Mouse (Mus musculus): ENCODE results near the gene Dach1. TPM values are rescaled to one million over a fixed set of nuclear protein-coding genes. Genes with fewer than 3 reads are reported as not detected.

Gene Dach1
- polyA plus RNA-seq, 1 experiment: 3.0 TPM

GRCm38 (mm10) chr14:98084720-98085119, 84.8 kb downstream of the Dach1 start:
- no peaks in the 10 kb centered on the region for H3K4me1 ChIP-seq (ENCODE audit: control insufficient read depth, insufficient read depth, low read length)
- no peak overlapping the region for H3K27ac ChIP-seq (ENCODE audit: insufficient read depth, low read length)
- H3K4me3 ChIP-seq (ENCODE audit: insufficient read depth, low read length): no peak overlapping the region
- no peak for TF ChIP-seq CTCF (IDR thresholded peaks at IDR 0.05; ENCODE audit: extremely low read depth, insufficient read depth, low read length)
- TF ChIP-seq POLR2A (IDR thresholded peaks at IDR 0.05; ENCODE audit: extremely low read depth, insufficient read depth, low read length): no peak

DNA sequence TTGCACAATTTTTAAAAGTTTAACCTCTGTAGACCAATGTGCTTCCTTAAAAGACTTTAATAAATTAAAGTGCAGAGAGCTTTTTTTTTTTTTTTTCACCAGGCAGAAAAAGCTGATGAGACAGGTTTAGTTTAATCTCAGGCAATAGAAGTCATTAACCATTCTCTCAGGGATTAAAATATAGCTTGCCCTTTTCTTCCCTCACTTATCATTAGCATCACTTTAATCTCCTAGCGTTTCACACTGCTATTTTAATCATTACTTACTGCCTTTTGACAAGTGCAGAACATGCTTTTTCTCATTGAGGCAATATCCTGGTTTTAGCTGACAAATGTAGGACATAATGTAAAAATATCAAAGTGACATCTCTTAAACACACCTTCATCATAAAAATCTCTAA, 86.1 kb downstream of the Dach1 start:
- no peaks in the 10 kb centered on the region for H3K4me1 ChIP-seq (ENCODE audit: control insufficient read depth, insufficient read depth, low read length)
- no peak overlapping the region for H3K27ac ChIP-seq (ENCODE audit: insufficient read depth, low read length)
- H3K4me3 ChIP-seq (ENCODE audit: insufficient read depth, low read length): no peak overlapping the region
- no peak for TF ChIP-seq POLR2A (IDR thresholded peaks at IDR 0.05; ENCODE audit: extremely low read depth, insufficient read depth, low read length)
- no peak for TF ChIP-seq CTCF (IDR thresholded peaks at IDR 0.05; ENCODE audit: extremely low read depth, insufficient read depth, low read length)

GRCm38 (mm10) chr14:98080014-98080413, 89.6 kb downstream of the Dach1 start:
- Histone ChIP-seq H3K4me1 (ENCODE audit: control insufficient read depth, insufficient read depth, low read length) (no peaks in the 10 kb centered on the region), H3K27ac (ENCODE audit: insufficient read depth, low read length) (no peak overlapping the region), H3K4me3 (ENCODE audit: insufficient read depth, low read length) (no peak overlapping the region)
- TF ChIP-seq CTCF (IDR thresholded peaks at IDR 0.05; ENCODE audit: extremely low read depth, insufficient read depth, low read length): no peak
- TF ChIP-seq POLR2A (IDR thresholded peaks at IDR 0.05; ENCODE audit: extremely low read depth, insufficient read depth, low read length): no peak

DNA sequence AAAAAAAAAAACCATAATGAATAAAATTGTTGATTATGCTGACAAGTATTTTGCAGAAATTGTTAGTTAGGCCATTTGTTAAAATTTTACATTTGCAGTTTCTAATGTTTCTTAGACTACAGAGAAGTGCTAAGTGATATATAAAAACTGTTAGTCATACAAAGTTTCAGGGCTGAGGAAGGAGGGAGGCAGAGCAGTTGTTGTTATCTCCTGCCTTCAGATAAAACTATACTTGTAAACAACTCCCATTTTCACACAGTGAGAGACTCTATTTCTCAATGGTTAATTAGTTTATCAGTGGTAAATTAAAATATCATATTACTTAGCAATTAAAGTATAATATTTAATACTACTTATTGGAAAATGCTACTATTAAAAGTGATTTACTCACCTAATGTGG, 91.6 kb downstream of the Dach1 start:
- H3K27ac ChIP-seq (ENCODE audit: insufficient read depth, low read length): no peak overlapping the region
- H3K4me1 ChIP-seq (ENCODE audit: control insufficient read depth, insufficient read depth, low read length): no peaks in the 10 kb centered on the region
- H3K4me3 ChIP-seq (ENCODE audit: insufficient read depth, low read length): no peak overlapping the region
- no peak for TF ChIP-seq POLR2A (IDR thresholded peaks at IDR 0.05; ENCODE audit: extremely low read depth, insufficient read depth, low read length)
- TF ChIP-seq CTCF (IDR thresholded peaks at IDR 0.05; ENCODE audit: extremely low read depth, insufficient read depth, low read length): no peak

- no peak overlapping the region for H3K27ac ChIP-seq (ENCODE audit: insufficient read depth, low read length)
- no peak overlapping the region for H3K4me3 ChIP-seq (ENCODE audit: insufficient read depth, low read length)
- TF ChIP-seq CTCF (IDR thresholded peaks at IDR 0.05; ENCODE audit: extremely low read depth, insufficient read depth, low read length): no peak
- no peak for TF ChIP-seq POLR2A (IDR thresholded peaks at IDR 0.05; ENCODE audit: extremely low read depth, insufficient read depth, low read length)
- no peaks in the 10 kb centered on the region for H3K4me1 ChIP-seq (ENCODE audit: control insufficient read depth, insufficient read depth, low read length)
Measured at GRCm38 (mm10) chr14:98073421-98074080, 96.0 kb downstream of the Dach1 start.

DNA sequence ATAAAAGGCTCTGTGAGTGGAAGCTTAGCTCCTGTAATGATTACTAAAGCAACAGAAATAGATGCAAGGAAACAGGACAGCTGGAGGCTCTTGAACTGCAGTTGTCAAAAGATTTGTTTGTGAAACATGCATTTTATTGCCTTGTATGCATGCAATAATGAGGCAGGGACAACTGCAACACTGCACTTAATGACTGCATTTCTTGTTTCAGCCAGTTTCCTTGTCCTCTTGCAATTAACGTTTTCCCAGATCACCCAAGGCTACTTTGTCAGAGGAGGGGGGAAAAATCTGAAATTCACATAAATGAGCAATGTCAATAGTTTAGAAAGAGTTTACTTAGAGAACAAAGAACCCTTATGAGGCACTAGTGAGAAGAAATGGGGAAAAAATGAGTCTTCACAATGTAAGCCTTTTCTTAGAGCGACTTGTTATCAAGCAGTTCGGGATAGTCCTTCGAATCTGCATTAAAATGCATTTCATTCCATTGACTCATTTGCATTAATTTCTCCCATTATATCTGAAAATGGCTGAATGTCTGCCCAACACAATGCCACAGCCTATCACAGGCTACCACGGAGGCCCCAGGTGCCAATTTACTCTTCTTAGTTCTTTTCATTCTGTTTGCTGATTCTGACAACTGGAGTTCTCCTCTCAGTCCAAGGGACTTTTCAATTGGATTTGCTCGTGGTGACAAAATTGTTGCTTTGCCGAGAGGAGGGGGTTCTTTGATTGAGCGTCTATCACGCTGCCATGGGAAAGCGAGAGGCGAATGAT, 96.7 kb downstream of the Dach1 start:
- H3K27ac ChIP-seq (ENCODE audit: insufficient read depth, low read length): no peak overlapping the region
- no peaks in the 10 kb centered on the region for H3K4me1 ChIP-seq (ENCODE audit: control insufficient read depth, insufficient read depth, low read length)
- no peak overlapping the region for H3K4me3 ChIP-seq (ENCODE audit: insufficient read depth, low read length)
- TF ChIP-seq CTCF (IDR thresholded peaks at IDR 0.05; ENCODE audit: extremely low read depth, insufficient read depth, low read length) (no peak), POLR2A (IDR thresholded peaks at IDR 0.05; ENCODE audit: extremely low read depth, insufficient read depth, low read length) (no peak)

- H3K4me1 ChIP-seq (ENCODE audit: control insufficient read depth, insufficient read depth, low read length): no peaks in the 10 kb centered on the region
- TF ChIP-seq CTCF (IDR thresholded peaks at IDR 0.05; ENCODE audit: extremely low read depth, insufficient read depth, low read length) (no peak), POLR2A (IDR thresholded peaks at IDR 0.05; ENCODE audit: extremely low read depth, insufficient read depth, low read length) (no peak)
- H3K27ac ChIP-seq (ENCODE audit: insufficient read depth, low read length): no peak overlapping the region
- H3K4me3 ChIP-seq (ENCODE audit: insufficient read depth, low read length): no peak overlapping the region
Measured at GRCm38 (mm10) chr14:98071877-98072276, 97.7 kb downstream of the Dach1 start.

DNA sequence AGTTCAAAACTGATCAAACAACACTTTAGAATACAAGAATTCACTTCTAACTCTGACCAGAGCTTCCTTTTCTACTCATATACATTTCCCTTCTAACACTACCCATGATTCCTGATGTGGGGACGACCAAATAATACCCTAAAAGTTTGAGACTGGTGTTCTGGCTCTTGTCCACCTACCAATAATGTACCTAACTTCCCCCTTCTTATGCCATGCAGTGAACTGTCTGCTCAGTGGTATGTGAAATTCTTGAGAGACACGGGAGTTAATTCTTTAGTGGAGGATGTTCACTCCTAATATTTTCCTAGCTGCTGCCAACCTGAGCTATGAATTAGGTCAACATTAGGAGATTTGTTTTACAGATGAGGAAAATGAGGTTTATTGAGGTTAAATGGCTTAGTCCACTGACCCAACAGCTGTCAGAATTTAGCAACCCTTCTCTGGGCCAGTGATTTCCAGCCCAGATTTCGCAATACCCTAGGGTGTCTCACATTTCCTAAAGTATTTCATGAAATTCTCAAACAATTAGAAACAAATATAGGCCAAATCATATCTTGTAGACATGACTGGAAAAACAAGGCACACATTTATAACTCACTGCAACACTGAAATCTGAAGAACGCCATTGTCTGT, 102.2 kb downstream of the Dach1 start:
- TF ChIP-seq POLR2A (IDR thresholded peaks at IDR 0.05; ENCODE audit: extremely low read depth, insufficient read depth, low read length) (no peak), CTCF (IDR thresholded peaks at IDR 0.05; ENCODE audit: extremely low read depth, insufficient read depth, low read length) (no peak)
- H3K27ac ChIP-seq (ENCODE audit: insufficient read depth, low read length): no peak overlapping the region
- H3K4me3 ChIP-seq (ENCODE audit: insufficient read depth, low read length): no peak overlapping the region
- no peaks in the 10 kb centered on the region for H3K4me1 ChIP-seq (ENCODE audit: control insufficient read depth, insufficient read depth, low read length)

- no peak overlapping the region for H3K4me3 ChIP-seq (ENCODE audit: insufficient read depth, low read length)
- H3K4me1 ChIP-seq (ENCODE audit: control insufficient read depth, insufficient read depth, low read length): no peaks in the 10 kb centered on the region
- H3K27ac ChIP-seq (ENCODE audit: insufficient read depth, low read length): no peak overlapping the region
- TF ChIP-seq CTCF (IDR thresholded peaks at IDR 0.05; ENCODE audit: extremely low read depth, insufficient read depth, low read length) (no peak), POLR2A (IDR thresholded peaks at IDR 0.05; ENCODE audit: extremely low read depth, insufficient read depth, low read length) (no peak)
Measured at GRCm38 (mm10) chr14:98064190-98064589, 105.4 kb downstream of the Dach1 start.
